Mouse (Mus musculus): ENCODE data around the gene Hivep3.
A peak's percentile ranks its signal among the peaks of the same experiment; 100 is the strongest.

Gene Hivep3

DNA sequence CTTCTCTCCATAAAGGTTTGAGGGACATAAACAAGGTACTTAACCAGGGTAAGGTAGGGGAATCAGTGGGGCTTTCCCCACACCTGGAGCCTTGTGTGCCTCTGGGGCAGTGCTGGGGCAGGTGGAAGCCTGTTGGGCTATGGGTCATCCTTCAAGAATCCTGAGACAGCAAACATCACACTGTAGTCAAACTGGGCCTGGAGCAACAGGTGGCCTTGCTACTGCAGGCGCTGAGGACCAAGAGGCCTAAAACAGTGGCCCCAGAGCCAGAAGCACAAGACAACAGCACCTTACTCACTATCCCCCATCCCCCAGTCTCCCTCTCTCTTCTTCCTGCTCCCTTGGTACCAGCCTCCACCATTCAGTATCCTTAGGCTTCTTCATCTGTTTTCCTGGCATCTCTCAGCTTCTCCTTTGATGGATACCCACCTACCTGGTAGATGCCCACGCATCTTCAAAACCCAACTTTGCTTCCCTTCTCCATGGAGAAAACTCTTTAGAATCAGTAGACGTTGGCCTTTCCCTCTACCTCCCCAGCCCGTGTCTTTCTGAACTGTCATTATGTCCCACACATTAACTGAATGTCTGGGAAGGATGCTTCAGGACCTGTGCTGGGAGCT lies 289.7 kb downstream of the Hivep3 start:
- no peak for DNase-seq

DNA sequence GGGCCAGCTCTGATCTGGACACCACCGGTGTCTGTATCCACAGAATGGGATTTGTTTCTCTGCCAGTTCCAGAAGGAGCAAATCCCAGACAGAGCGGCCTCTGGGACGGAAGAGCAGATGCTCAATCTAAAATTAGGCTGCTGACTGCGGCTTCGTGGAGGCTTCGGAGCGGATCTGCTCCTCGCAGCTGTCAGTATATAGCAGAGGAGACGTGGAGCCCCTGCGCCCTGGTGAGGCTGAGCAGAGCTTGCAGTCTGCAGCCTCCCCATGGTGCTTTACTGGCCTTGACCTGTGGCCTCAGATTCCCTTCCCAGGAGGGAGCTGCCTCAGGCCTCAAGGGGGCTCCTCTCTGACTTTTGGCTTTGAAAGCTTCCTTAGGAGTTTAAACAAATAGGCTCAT lies 290.5 kb downstream of the Hivep3 start:
- no peak for DNase-seq

DNA sequence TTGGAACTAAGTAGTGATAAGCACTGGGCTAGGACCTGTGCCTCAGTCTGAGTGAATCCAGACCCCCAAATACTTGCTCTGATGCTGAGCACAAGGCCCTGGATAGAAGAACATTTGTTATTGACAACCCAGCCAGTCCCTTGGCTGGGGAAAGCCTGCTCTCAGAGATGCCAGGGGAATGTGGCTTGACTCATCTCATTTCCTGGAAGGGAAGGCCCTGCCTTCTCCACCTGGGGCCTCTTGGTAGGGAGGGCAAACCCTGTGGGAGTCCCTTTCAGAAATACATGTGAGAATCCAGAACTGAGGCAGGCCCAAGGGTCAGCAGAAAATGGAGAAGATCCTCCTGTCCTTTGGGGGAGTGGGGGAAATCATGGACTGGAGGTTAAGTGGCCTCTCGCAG lies 294.1 kb downstream of the Hivep3 start:
- no peak for DNase-seq

DNA sequence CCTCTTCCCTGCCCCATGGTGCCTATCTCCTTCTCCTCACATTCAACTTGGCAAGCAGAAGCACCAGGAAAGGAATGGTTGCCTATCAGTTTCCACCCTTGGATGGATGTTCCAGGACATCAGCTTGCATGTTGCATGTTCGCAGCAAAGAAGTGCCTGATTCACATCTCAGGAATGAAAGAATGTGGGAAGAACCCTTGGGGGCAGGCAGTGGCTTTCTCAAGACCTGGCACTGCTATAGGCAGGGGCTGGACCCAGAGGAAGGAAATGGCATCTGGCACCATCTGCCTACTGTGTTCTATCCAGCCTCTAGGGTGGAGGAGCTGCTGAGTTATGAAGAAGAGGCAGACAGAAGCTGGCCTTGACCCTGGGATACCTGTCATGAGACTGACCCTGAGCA lies 296.4 kb downstream of the Hivep3 start:
- DNase-seq, result no peak

DNA sequence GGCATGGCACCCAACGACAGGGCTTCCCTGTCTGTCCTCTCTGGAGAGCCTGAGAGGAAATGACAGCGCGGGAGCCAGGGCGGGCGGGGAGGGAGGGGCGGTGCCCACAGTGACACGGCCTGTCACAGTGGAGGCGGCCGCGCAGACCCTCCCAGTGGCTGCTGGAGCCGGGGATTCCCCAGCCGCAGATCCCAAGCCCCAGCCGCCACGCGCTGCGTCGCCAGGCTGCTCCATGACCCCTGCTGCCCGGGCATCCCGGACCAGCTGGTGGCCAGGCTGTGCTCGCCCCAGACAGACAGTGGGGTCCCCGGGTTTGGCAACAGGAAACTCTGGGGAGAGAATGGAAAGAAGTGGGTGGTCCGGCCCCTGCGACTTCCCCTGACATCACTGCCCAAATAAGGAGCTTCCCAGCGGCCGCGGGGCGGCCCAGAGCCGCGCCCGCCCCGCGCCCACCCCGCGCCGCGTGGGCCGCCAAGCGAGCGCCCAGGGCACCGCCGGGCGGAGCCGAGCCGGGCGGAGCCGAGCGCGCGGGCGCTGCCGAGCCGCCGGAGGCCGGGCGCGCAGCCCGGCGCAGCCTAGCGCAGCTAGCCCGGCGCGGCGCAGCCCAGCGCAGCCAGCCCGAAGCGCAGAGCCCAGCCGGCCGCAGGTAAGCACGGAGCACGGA lies 298.9 kb downstream of the Hivep3 start:
- DNase-seq, result peak; percentile 51 to 59

DNA sequence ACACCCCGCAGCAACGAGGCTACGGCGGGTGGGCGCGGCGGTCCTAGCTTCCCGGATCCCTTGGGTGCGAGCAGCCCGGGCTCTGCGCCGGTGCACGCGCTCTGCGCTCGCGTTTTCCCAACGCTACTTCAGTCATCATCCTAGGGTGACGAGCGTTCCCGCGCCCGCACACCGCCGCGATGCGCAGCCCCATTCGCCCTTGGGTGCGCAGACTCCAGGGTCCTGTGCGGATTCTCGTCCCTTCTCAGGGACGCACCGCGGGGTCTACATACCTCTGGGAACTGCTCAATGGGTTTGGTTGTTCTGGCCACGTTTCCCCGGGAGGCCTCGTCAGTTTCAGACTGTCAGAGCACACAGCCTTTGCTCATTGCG lies 299.4 kb downstream of the Hivep3 start:
- peak; percentile 32 to 42 for DNase-seq

DNA sequence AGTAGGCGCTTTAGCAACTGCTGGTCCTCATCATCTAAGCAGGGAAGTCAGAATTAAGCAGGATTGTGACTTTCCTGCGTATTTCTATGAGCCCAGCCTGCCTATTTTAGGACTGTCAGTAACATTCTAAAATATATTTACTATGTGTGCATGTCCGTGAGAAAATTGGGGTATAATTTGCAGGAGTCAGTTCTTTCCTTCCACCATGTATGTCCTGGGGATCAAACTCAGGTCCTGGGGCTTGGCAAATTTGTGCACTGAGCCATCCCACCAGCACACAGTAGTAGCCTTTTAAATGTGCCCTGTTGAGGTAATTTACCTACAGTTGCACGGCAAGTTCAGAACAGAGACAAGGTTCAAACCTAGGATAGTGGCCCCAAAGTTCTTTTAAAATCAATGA lies 302.7 kb downstream of the Hivep3 start:
- DNase-seq, result no peak

DNA sequence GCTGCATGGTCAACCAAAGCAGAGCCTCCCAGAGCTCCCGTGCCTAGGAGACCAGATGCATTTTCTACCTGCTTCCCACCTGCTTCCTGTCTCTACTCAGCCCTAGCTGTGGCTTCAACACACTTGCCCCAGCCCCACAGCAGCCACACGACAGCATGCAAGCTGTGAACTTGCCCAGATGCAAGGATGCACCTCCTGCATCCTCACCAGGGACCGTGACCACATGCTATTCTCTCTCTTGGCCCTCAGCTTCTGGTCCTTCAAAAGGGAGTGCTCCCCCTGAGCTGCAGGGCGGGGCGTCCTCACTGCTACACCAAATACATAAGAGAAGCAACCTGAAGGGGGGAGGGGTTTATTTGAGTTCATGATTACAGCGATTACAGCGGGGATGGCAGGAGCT lies 303.4 kb downstream of the Hivep3 start:
- DNase-seq, result no peak

DNA sequence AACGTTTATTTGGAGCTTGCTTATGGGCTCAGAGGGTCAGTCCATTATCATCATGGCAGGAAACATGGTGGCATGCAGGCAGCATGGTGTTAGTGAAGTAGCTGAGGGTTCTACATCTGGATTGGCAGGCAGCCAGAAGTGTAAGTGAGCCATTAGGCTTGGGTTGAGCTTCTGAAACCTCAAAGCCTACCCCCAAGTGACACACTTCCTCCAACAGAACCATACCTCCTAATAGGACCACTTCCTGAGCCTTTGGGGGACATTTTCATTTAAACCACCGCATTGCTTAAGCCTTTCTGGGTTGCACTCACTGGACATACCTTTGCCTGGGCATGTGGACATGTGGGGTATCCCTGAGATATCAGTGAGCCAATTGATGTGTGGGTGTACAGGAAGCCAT lies 307.9 kb downstream of the Hivep3 start:
- no peak for DNase-seq

DNA sequence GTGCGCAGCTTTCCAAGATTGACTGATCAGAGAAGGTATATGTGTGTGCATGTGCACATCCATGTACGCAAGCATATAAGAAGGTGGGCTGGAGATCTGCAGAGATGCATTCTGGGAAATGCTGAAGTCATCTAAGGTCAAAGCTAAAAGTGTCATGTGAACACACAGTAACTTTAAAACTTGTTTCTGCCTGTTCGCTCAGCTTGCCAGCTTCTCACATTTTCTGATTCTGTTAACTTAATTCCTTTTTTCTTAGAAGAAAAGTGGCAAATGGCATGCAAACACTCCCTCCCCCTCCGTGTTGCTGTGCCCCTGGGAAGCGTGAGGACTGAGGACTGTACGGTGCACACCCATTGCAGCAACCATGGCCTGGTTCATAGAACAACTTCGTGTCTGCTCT lies 308.9 kb downstream of the Hivep3 start:
- DNase-seq, result no peak

DNA sequence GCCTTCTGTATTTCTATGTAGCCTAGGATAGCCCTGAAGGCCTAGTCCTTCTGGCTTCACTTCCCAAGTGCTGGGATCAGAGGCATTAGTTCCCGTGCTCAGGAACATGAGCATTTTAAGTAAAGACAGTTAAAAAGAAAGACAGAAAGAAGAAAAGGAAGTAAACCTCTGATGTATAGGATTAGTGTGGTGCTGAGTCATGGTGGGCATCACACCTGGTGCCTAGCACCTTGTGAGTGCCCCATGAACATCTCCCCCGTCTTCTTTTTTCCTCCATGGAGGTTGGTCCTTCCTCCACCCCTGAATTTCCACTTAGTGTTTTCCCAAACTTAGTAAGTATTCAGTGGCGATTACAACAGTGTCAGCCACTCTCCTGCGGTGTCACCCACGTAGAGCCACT lies 311.0 kb downstream of the Hivep3 start:
- no peak for DNase-seq

DNA sequence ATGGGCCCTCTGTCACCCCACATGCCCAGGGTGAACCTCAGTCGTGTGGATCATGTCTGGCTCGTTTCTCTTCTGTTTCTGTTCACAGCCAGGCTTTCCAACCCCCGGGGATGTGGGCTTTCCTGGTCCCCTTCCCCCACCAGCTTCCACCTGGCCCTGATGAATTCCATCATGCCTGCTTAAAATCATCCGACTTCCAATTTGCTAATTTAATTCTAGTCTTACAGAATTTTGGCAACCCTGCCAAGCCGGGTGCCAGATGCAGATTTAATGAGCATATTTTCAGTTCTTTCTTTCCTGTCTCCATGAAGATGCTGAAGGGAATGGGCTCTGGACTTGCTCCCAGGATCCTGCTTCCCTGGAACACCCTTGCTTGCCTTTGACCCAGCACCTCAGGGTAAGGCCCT lies 311.6 kb downstream of the Hivep3 start:
- DNase-seq, result no peak

DNA sequence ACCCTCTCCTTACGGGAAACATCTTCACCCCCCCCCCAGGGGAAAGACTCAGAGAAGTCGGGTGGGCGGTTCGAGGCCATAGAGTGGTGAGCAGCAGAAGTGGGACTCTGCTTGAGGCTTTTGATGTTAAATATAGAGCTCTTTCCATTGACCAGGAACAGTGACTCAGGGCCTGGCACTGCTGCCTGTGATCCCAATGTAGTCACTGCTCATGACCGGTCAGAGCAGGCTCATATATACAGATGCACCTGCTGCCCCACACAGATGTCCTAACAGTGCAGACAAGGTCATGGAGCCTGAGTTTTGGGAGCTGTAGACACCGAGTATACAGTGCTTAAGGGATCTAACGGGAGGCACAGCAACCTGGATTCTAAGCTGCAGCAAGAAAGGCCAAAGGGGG lies 312.3 kb downstream of the Hivep3 start:
- DNase-seq, result no peak

DNA sequence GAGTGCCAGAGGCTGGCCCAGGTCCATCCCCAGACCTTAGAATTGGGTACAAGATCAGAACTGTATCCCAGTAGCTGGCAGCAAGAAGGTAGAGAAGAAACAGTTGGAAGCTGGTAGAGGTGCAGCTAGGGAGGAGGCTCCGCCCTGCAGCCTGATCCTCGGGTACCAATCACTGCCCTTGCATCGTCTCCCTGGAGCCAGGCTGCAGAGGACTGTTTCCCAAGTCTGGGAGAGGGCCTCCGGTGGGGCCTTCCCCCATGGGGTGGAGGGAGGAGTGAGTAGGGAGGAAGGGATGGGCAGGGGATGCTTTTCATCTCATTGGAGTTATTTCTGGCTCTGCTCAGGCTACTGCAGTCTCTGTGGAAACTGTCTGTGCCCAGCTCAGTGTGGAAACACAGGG lies 313.5 kb downstream of the Hivep3 start:
- no peak for DNase-seq

DNA sequence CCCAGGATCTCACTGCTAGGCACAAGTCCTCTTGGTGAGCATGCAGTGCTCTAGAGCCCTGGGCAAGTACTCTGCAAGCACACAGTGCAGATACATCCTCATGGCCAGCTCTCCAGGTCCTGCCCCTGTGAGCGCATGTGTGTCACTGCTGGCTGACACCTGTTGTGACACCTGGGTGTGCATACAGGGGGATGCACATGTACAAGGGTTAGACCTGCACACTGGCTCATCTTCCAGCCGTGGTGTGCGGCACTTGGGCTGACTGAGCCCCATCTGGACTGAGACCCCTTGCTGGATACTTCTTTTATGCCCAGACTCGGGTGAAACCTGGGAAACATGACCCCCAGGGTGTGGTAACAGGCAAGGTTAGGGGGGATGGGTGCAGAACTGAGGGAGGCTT lies 314.7 kb downstream of the Hivep3 start:
- no peak for DNase-seq

DNA sequence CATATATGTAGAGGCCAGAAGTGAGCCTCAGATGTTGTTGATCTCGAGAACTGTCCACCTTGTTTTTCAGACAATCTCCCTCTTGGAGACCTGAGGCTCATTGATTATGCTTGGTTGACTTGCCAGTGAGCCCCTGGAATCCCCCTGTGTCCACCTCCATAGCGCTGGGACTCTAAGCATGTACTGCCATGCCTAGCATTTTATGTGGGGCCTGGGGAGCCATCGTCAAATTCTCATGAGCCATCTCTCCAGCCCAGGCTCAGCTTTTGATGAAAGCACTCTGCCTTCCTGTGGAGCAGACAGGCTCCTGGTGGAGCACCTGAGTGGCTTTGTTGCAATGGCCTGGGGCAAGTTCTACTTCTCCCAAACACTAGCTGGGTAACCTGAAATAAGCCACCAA lies 316.3 kb downstream of the Hivep3 start:
- no peak for DNase-seq

DNA sequence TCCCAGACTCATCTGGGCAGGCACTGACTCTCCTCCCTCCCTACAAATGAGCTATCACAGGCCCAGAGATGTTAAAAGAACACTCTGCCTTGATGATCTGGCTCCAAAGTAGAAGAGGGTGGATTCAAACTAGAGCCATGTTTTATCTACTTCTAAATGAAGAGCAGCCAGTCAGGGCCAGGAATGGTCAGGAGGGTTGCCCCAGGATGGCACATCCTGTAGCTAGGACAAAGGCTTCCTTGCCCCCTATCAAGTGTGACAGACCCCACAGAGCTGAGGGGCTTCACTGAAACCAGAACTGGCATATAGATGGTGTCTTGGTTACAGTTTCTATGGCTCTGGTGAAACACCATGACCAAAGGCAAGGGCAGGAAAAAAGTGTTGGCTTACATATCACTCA lies 318.9 kb downstream of the Hivep3 start:
- no peak for DNase-seq

DNA sequence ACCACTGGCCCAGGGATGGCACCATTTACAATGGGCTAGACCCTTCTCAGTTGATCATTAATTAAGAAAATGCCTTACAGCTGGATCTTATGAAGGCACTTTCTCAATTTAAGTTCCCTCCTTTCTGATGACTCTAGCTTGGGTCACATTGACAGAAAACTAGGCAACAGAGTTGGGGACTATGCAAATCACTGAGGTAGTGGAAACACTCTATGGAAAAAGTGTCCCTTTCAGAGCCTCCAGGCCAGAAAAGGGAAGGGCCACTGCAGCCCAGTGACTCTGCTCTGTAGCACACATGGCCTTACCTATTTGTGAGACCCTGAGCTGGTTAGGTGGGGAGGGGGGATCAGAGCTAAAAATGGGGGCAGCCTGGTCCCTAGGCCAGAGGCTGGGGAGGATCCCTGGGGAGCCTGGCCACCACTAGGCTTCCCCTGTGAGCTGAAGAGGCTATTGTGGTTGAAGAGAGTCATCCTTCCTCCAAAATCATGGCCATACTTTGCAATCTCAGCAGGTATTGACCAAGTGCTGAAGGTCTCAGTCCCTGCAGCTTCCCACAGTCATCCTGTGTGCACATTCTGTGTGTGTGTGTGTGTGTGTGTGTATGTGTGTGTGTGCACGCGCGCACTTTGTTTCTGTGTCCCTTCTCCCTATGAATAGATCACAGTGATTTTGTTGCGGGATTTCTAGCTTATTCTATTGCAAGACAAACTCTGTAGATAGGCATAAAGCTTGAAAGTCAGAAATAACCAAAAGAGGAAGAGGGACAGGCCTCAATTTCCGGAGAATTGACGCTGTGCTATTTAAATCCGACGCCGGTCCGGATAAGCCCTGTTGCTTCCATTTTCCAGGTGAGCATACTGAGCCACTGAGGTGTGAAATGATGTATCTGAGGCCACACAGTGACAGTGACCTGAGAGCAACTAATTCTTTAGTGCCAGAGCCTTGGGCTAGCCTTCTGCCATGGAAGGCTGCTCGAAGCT lies 319.7 kb downstream of the Hivep3 start:
- peak; percentile 68 to 71 for DNase-seq

DNA sequence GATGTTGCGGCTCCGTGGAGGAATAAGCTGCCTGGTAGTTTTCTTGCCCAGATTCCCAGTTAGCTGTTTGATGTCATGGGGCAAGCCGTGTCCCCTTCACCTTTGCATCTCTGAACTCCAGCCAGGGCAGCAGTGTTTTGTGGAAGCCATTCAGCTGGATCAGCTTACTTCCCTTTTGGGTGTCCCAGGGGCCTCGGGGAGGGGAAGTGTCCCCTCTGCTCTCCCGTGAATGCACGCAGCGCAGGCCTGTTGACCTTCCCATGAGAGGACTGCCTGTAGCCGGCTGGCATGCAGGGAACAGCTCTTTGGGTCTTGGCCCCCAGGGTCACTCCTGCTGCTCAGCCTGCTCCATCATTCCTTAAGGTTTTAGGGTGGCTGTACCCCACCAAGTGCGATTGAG lies 320.6 kb downstream of the Hivep3 start:
- peak; percentile 84 to 88 for DNase-seq

DNA sequence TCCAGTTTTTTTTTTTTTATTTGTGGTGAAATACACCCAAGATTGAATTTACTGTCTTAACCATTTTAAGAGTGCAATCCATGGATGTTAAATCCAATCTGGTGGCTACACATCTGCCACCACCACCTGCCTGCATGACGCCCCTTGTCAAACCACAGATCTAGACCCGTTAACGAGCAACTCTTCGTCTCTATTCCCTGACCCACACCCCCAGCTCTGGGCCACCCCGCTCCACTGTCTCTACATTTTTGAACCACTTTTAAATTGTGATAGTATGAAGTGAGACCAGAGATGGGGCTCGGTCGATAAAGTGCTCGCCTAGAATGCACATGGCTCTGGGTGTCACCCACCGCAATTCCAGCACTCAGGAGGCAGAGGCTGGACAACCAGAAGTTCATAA lies 322.9 kb downstream of the Hivep3 start:
- DNase-seq, result no peak

DNA sequence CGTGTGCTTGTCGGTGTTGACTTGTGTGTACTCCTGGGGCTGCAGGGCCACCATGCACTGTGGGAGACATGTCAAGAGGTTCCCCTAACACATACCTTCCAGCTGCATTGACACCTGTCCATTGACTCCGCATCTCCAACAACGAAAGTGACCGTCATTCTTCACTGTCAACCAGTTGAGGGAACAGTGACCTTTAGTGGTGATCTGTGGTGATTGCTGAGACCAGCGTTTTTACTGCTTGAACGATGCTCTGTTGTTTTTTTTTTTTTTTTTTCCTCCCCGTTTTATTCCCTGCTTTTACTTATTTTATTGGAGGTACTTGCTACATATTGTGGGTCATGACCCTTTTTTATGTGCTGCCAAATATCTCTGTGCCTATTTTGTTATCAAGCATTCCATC lies 323.9 kb downstream of the Hivep3 start:
- DNase-seq, result no peak

DNA sequence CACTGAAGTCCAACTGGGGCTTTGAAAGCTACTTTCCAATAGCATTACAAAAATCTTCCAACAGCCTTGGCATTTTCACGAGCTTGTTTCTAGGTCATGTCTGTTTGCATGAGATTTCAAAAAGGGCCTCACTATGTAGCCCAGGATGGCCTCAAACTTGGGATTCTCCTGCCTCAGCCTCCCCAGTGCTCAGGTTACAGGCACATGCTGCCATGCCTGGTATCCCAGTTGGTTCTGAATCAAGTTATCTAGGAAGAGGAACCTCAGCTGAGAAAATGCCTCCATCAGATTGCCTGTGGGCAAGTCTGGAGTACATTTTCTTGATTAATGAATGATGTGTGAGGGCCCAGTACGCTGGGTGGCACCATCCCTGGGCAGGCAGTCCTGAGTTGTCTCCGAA lies 324.6 kb downstream of the Hivep3 start:
- DNase-seq, result no peak

DNA sequence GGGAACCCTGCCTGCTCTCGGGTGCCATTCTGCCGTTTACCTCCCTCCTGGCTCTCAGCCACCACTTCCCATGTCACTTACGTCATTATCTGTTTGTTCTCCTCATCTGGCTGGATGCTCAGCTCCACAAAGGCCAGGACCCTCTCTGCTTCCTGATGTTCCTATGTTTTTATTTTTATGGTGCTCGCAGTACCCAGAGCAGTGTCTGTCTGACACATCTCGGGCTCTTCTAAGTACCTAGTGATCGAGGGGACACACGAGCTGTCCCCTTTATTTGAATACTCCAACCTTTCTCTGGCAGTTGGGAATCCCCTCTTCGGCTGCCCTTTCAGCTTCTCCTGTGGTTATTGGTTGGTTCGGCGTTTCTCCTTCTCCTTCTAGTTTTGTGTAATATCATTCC lies 325.2 kb downstream of the Hivep3 start:
- DNase-seq, result no peak

DNA sequence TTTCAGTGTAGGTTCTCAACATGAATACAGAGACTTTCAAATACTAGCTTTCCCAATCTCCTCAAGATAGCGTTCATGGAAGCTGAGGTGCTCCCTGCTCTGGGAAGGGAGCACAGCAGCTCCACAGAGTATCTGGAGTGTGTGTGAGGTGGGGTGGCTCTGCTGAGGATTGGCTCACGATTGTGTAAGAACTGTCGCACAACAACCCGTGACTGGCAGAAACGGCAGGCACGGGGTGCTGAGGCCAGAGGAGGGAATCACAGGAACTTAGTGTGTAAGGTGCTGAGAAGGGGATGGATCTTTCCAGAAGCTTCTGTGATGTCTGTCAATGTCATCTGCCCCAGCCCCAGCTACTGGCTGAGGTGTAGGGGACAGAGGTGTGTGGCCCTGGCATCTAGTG lies 328.1 kb downstream of the Hivep3 start:
- DNase-seq, result no peak
